Mouse (Mus musculus) subcutaneous adipose tissue, adult 2 months (tissue): Measurements from ENCODE around the gene Acot13. TPM values are rescaled to one million over a fixed set of nuclear protein-coding genes. Genes with fewer than 3 reads are reported as not detected.

Source experiments
- polyA plus RNA-seq: library from polyadenylated mRNA; depleted of rRNA; stranded (reverse); fragments of >200 nt; gene quantifications from 2 replicates; pipeline ENCODE4 v1.2.3, GENCODE M21; 2012; ENCODE audit warnings: low replicate concordance; rRNA removed

Gene Acot13
- polyA plus RNA-seq, result 46.3 and 67.5 TPM in 2 replicates

GRCm38 (mm10) chr13:24831353-24832130 lies at the start of gene Acot13, which contains the start of gene Tdp2:
Gene Acot13 (minus strand): TSS chr13:24831540.
Gene Tdp2 (plus strand): TSS chr13:24831679.

GRCm38 (mm10) chr13:24844983-24845955 lies 13.9 kb upstream of the Acot13 start, which contains the start of gene D130043K22Rik:
Gene D130043K22Rik (plus strand): TSS chr13:24845135.

GRCm38 (mm10) chr13:24801308-24801921 lies 29.9 kb downstream of the Acot13 start, which contains the start of gene BC005537:
Gene BC005537 (plus strand): TSS chr13:24801657.

Other genes starting within 250 kb of the Acot13 start
- 2.2 and 29.4 TPM in 2 replicates for gene Ripor2, start 249.4 kb downstream of the Acot13 start, polyA plus RNA-seq
- gene Armh2, start 90.3 kb downstream of the Acot13 start, polyA plus RNA-seq, result not detected in 2 replicates
- gene Gmnn, start 69.6 kb downstream of the Acot13 start, polyA plus RNA-seq, result 1.1 and 2.9 TPM in 2 replicates
- gene BC005537, start 29.9 kb downstream of the Acot13 start, polyA plus RNA-seq, result 26.1 and 38.5 TPM in 2 replicates
- 8.1 and 20.0 TPM in 2 replicates for gene Tdp2, start 139 bp upstream of the Acot13 start, polyA plus RNA-seq
- gene D130043K22Rik, start 13.6 kb upstream of the Acot13 start, polyA plus RNA-seq, result not detected in 2 replicates
- gene Aldh5a1, start 106.1 kb upstream of the Acot13 start, polyA plus RNA-seq, result 5.9 and 6.4 TPM in 2 replicates
- 3.1 and 3.5 TPM in 2 replicates for gene Gpld1, start 111.6 kb upstream of the Acot13 start, polyA plus RNA-seq
- 29.0 and 32.0 TPM in 2 replicates for gene Mrs2, start 188.8 kb upstream of the Acot13 start, polyA plus RNA-seq
- 0.27 TPM in 1 of 2 replicates, not detected in the other for gene Dcdc2a, start 224.5 kb upstream of the Acot13 start, polyA plus RNA-seq